Mouse (Mus musculus): ENCODE measurements around the gene Dab2ip. TPM values are rescaled to one million over a fixed set of nuclear protein-coding genes. Genes with fewer than 3 reads are reported as not detected.
A peak's percentile ranks its signal among the peaks of the same experiment; 100 is the strongest.

Dab2ip gene
- polyA plus RNA-seq, 1 experiment from 2014 or later = 9.1 TPM

GRCm38 (mm10) chr2:35581501-35582340, 23.7 kb downstream of the Dab2ip start:
- Histone ChIP-seq H3K4me1 (ENCODE audit: insufficient read depth) (no peaks in the 10 kb centered on the region; the same call in 1 of the 2 replicates), H3K4me3 (ENCODE audit: low read depth, low read length) (peak overlapping the region; percentile 48), H3K9ac (replicated peaks) (peak overlapping the region; percentile 61), H3K36me3 (replicated peaks; ENCODE audit: insufficient read depth, low read length) (no peaks in the 10 kb centered on the region), H3K9me3 (ENCODE audit: low read length) (no peaks in the 10 kb centered on the region), H3K4me2 (ENCODE audit: low read depth, low read length) (peak overlapping the region; percentile 72), H3K27me3 (ENCODE audit: insufficient read depth, low read length) (peaks cover 58% of the 10 kb centered on the region), H3K27ac (ENCODE audit: low read depth) (peak overlapping the region; percentile 71)
- TF ChIP-seq EP300 (IDR thresholded peaks at IDR 0.05; ENCODE audit: low read depth) = no peak
- 0 out of 2 replicates have a peak, but pooled peaks have one; percentile 4 for TF ChIP-seq CTCF (IDR thresholded peaks at IDR 0.05; ENCODE audit: low read depth)
- ATAC-seq (peak; percentile 62), DNase-seq (peak; percentile 61)
- 2% methylated on average over 70 of the region's 76 CpGs for WGBS (ENCODE audit: insufficient replicate concordance)

- DNase-seq = peak; percentile 87
- peak overlapping the region; percentile 61 for H3K9ac ChIP-seq (replicated peaks)
- H3K27ac ChIP-seq (ENCODE audit: low read depth) = peak overlapping the region; percentile 71
Observed at GRCm38 (mm10) chr2:35582341-35582941, 24.4 kb downstream of the Dab2ip start.

GRCm38 (mm10) chr2:35583406-35583805, 25.3 kb downstream of the Dab2ip start:
- TF ChIP-seq CTCF (IDR thresholded peaks at IDR 0.05; ENCODE audit: low read depth) (no peak), EP300 (IDR thresholded peaks at IDR 0.05; ENCODE audit: low read depth) (no peak)
- H3K4me3 ChIP-seq (ENCODE audit: low read depth, low read length) = peak overlapping the region; percentile 48; the same call in 1 of the 2 replicates
- 51% methylated on average over 5 of the region's 5 CpGs for WGBS (ENCODE audit: insufficient replicate concordance)
- H3K27me3 ChIP-seq (ENCODE audit: insufficient read depth, low read length) = peaks cover 51% of the 10 kb centered on the region
- H3K4me1 ChIP-seq (ENCODE audit: insufficient read depth) = peaks cover under 1% of the 10 kb centered on the region
- no peaks in the 10 kb centered on the region for H3K9me3 ChIP-seq (ENCODE audit: low read length)
- H3K27ac ChIP-seq (ENCODE audit: low read depth) = no peak overlapping the region
- H3K36me3 ChIP-seq (replicated peaks; ENCODE audit: insufficient read depth, low read length) = no peaks in the 10 kb centered on the region
- no peak overlapping the region; the same call in 1 of the 2 replicates for H3K9ac ChIP-seq (replicated peaks)
- ATAC-seq = no peak
- H3K4me2 ChIP-seq (ENCODE audit: low read depth, low read length) = peak overlapping the region; percentile 72
- no peak for DNase-seq

More at GRCm38 (mm10) chr2:35582341-35582941, 24.4 kb downstream of the Dab2ip start:
- Histone ChIP-seq H3K4me3 (ENCODE audit: low read depth, low read length) (peak overlapping the region; percentile 48), H3K9me3 (ENCODE audit: low read length) (no peaks in the 10 kb centered on the region), H3K27me3 (ENCODE audit: insufficient read depth, low read length) (peaks cover 57% of the 10 kb centered on the region), H3K36me3 (replicated peaks; ENCODE audit: insufficient read depth, low read length) (no peaks in the 10 kb centered on the region), H3K4me1 (ENCODE audit: insufficient read depth) (no peaks in the 10 kb centered on the region; the same call in 1 of the 2 replicates), H3K4me2 (ENCODE audit: low read depth, low read length) (peak overlapping the region; percentile 72)
- WGBS (ENCODE audit: insufficient replicate concordance) = 2% methylated on average over 34 of the region's 46 CpGs
- peak; percentile 92 for ATAC-seq
- TF ChIP-seq EP300 (IDR thresholded peaks at IDR 0.05; ENCODE audit: low read depth) (no peak), CTCF (IDR thresholded peaks at IDR 0.05; ENCODE audit: low read depth) (no peak)

GRCm38 (mm10) chr2:35584011-35584410, 25.9 kb downstream of the Dab2ip start:
- ATAC-seq (no peak), DNase-seq (no peak)
- Histone ChIP-seq H3K4me3 (ENCODE audit: low read depth, low read length) (no peak overlapping the region), H3K9ac (replicated peaks) (no peak overlapping the region), H3K36me3 (replicated peaks; ENCODE audit: insufficient read depth, low read length) (no peaks in the 10 kb centered on the region), H3K27me3 (ENCODE audit: insufficient read depth, low read length) (peaks cover 47% of the 10 kb centered on the region), H3K9me3 (ENCODE audit: low read length) (no peaks in the 10 kb centered on the region), H3K4me1 (ENCODE audit: insufficient read depth) (peaks cover 5% of the 10 kb centered on the region), H3K27ac (ENCODE audit: low read depth) (no peak overlapping the region), H3K4me2 (ENCODE audit: low read depth, low read length) (no peak overlapping the region)
- whole genome bisulfite sequencing (ENCODE audit: insufficient replicate concordance) = 75% methylated on average over 3 of the region's 3 CpGs
- no peak for TF ChIP-seq EP300 (IDR thresholded peaks at IDR 0.05; ENCODE audit: low read depth)
- TF ChIP-seq CTCF (IDR thresholded peaks at IDR 0.05; ENCODE audit: low read depth) = no peak

- H3K36me3 ChIP-seq (replicated peaks; ENCODE audit: insufficient read depth, low read length) = no peaks in the 10 kb centered on the region
- ATAC-seq = no peak
- no peaks in the 10 kb centered on the region for H3K9me3 ChIP-seq (ENCODE audit: low read length)
- WGBS (ENCODE audit: insufficient replicate concordance) = 33% methylated on average over 9 of the region's 9 CpGs
- H3K27me3 ChIP-seq (ENCODE audit: insufficient read depth, low read length) = peaks cover 14% of the 10 kb centered on the region; the same call in 1 of the 2 replicates
- peak overlapping the region; percentile 6; the same call in 1 of the 2 replicates for H3K4me2 ChIP-seq (ENCODE audit: low read depth, low read length)
- no peak overlapping the region for H3K9ac ChIP-seq (replicated peaks)
- peaks cover 5% of the 10 kb centered on the region; the same call in 1 of the 2 replicates for H3K4me1 ChIP-seq (ENCODE audit: insufficient read depth)
- no peak for DNase-seq
- TF ChIP-seq CTCF (IDR thresholded peaks at IDR 0.05; ENCODE audit: low read depth) (no peak), EP300 (IDR thresholded peaks at IDR 0.05; ENCODE audit: low read depth) (no peak)
- H3K27ac ChIP-seq (ENCODE audit: low read depth) = no peak overlapping the region
- H3K4me3 ChIP-seq (ENCODE audit: low read depth, low read length) = no peak overlapping the region
Observed at GRCm38 (mm10) chr2:35588368-35588767, 30.3 kb downstream of the Dab2ip start.

GRCm38 (mm10) chr2:35589385-35589784, 31.3 kb downstream of the Dab2ip start:
- Histone ChIP-seq H3K4me1 (ENCODE audit: insufficient read depth) (peaks cover 5% of the 10 kb centered on the region; the same call in 1 of the 2 replicates), H3K36me3 (replicated peaks; ENCODE audit: insufficient read depth, low read length) (no peaks in the 10 kb centered on the region), H3K4me3 (ENCODE audit: low read depth, low read length) (no peak overlapping the region), H3K9me3 (ENCODE audit: low read length) (no peaks in the 10 kb centered on the region), H3K27me3 (ENCODE audit: insufficient read depth, low read length) (peaks cover 6% of the 10 kb centered on the region; the same call in 1 of the 2 replicates), H3K9ac (replicated peaks) (peak overlapping the region; percentile 35), H3K4me2 (ENCODE audit: low read depth, low read length) (no peak overlapping the region), H3K27ac (ENCODE audit: low read depth) (peak overlapping the region; percentile 57)
- peak; percentile 1; the same call in 1 of the 2 replicates for ATAC-seq
- DNase-seq = no peak
- WGBS (ENCODE audit: insufficient replicate concordance) = 39% methylated on average over 10 of the region's 10 CpGs
- TF ChIP-seq EP300 (IDR thresholded peaks at IDR 0.05; ENCODE audit: low read depth) (no peak), CTCF (IDR thresholded peaks at IDR 0.05; ENCODE audit: low read depth) (no peak)
